Mouse (Mus musculus) retina, embryonic 14.5 days (tissue): ENCODE measurements at regions not wholly inside any gene's neighbourhood (a gene's known extent, or its start where the extent isn't known, plus 50 kb on each side); places are given as distances from the start of the nearest gene placed in this dataset.

ENCODE experiments used
- DNase-seq: peaks from one replicate; pipeline ENCODE4 v3.0.0-alpha.2; 2015; ENCODE audit warnings: low spot score

GRCm38 (mm10) chr19:36178828-36179251 lies 58.9 kb upstream of the Ankrd1 start:
- no peak for DNase-seq

GRCm38 (mm10) chr19:36180329-36180728 lies 60.4 kb upstream of the Ankrd1 start:
- no peak for DNase-seq

- DNase-seq, result no peak
These were observed 61.6 kb upstream of the Ankrd1 start for GRCm38 (mm10) chr19:36181535-36181934.

GRCm38 (mm10) chr19:36183127-36183526 lies 63.2 kb upstream of the Ankrd1 start:
- peak; percentile 82 for DNase-seq

GRCm38 (mm10) chr19:36189662-36190061 lies 69.8 kb upstream of the Ankrd1 start:
- no peak for DNase-seq

- no peak for DNase-seq
These were observed 71.7 kb upstream of the Ankrd1 start for GRCm38 (mm10) chr19:36191641-36192040.

GRCm38 (mm10) chr19:36204269-36204668 lies 84.4 kb upstream of the Ankrd1 start:
- DNase-seq, result no peak

GRCm38 (mm10) chr19:36204965-36205718 lies 85.2 kb upstream of the Ankrd1 start:
- no peak for DNase-seq

GRCm38 (mm10) chr19:36207735-36208288 lies 87.9 kb upstream of the Ankrd1 start:
- no peak for DNase-seq

- DNase-seq, result no peak
These were observed 88.5 kb upstream of the Ankrd1 start for GRCm38 (mm10) chr19:36208419-36208818.

- DNase-seq, result no peak
These were observed 93.6 kb upstream of the Ankrd1 start for GRCm38 (mm10) chr19:36213461-36213860.

GRCm38 (mm10) chr19:36214188-36214968 lies 94.5 kb upstream of the Ankrd1 start:
- peak; percentile 24 for DNase-seq

- no peak for DNase-seq
These were observed 97.3 kb upstream of the Ankrd1 start for GRCm38 (mm10) chr19:36217177-36217576.

GRCm38 (mm10) chr19:36217605-36218004 lies 97.7 kb upstream of the Ankrd1 start:
- no peak for DNase-seq

- no peak for DNase-seq
These were observed 99.0 kb upstream of the Ankrd1 start for GRCm38 (mm10) chr19:36218921-36219320.

GRCm38 (mm10) chr19:36221104-36221503 lies 101.2 kb upstream of the Ankrd1 start:
- DNase-seq, result no peak

GRCm38 (mm10) chr19:36221596-36221995 lies 101.7 kb upstream of the Ankrd1 start:
- no peak for DNase-seq

GRCm38 (mm10) chr19:36222198-36222597 lies 102.3 kb upstream of the Ankrd1 start:
- no peak for DNase-seq

- no peak for DNase-seq
These were observed 104.6 kb upstream of the Ankrd1 start for GRCm38 (mm10) chr19:36224518-36224917.

- no peak for DNase-seq
These were observed 105.7 kb upstream of the Ankrd1 start for GRCm38 (mm10) chr19:36225612-36226011.

GRCm38 (mm10) chr19:36227418-36228160 lies 107.7 kb upstream of the Ankrd1 start:
- no peak for DNase-seq

GRCm38 (mm10) chr19:36229315-36229714 lies 109.4 kb upstream of the Ankrd1 start:
- no peak for DNase-seq
